Mouse (Mus musculus): ENCODE data around the gene Ostf1. TPM values are rescaled to one million over a fixed set of nuclear protein-coding genes. Genes with fewer than 3 reads are reported as not detected.
A peak's percentile ranks its signal among the peaks of the same experiment; 100 is the strongest.

The Ostf1 gene
- polyA plus RNA-seq (2016; fragmentation: Nextera tagmentation; extraction: Ambion mirVana) = 45.3 and 46.5 TPM in 2 replicates

GRCm38 (mm10) chr19:18631644-18632219 lies at the start of gene Ostf1, which contains the start of gene Nmrk1:
Gene Ostf1 (minus strand): TSS chr19:18631823.
Gene Nmrk1 (plus strand): TSS chr19:18631950.
- Histone ChIP-seq H3K4me2 (replicated peaks) (peak within 1 kb of the TSS; percentile 85), H3K9ac (peak within 1 kb of the TSS; percentile 71), H3K27ac (peak within 1 kb of the TSS; percentile 72), H3K36me3 (no peaks in the 10 kb centered on the region), H3K4me3 (peak within 1 kb of the TSS; percentile 81), H3K4me1 (peaks cover 6% of the 10 kb centered on the region), H3K27me3 (no peaks in the 10 kb centered on the region), H3K9me3 (replicated peaks) (no peaks in the 10 kb centered on the region)
- peak; percentile 99 for ATAC-seq (ENCODE audit: low FRiP score)
- under 1% methylated on average over 51 of the region's 51 CpGs for WGBS

GRCm38 (mm10) chr19:18673116-18673515 lies 41.5 kb upstream of the Ostf1 start:
- no peaks in the 10 kb centered on the region for H3K36me3 ChIP-seq
- WGBS = 12% methylated on average over 4 of the region's 4 CpGs
- no peaks in the 10 kb centered on the region for H3K27me3 ChIP-seq
- no peak overlapping the region for H3K27ac ChIP-seq
- peaks cover 21% of the 10 kb centered on the region for H3K4me1 ChIP-seq
- ATAC-seq (ENCODE audit: low FRiP score) = no peak
- H3K9me3 ChIP-seq (replicated peaks) = no peaks in the 10 kb centered on the region
- 0 out of 2 replicates have a peak overlapping the region, but pooled peaks have one; percentile 35 for H3K9ac ChIP-seq
- H3K4me3 ChIP-seq = no peak overlapping the region
- H3K4me2 ChIP-seq (replicated peaks) = peak overlapping the region; percentile 70; the same call in 1 of the 2 replicates

GRCm38 (mm10) chr19:18672498-18672897 lies 40.9 kb upstream of the Ostf1 start:
- WGBS = 50% methylated on average over 3 of the region's 3 CpGs

GRCm38 (mm10) chr19:18671056-18671741 lies 39.6 kb upstream of the Ostf1 start:
- H3K27ac ChIP-seq = peak overlapping the region; percentile 65
- no peaks in the 10 kb centered on the region for H3K9me3 ChIP-seq (replicated peaks)

More at GRCm38 (mm10) chr19:18672498-18672897, 40.9 kb upstream of the Ostf1 start:
- H3K36me3 ChIP-seq = no peaks in the 10 kb centered on the region
- H3K27ac ChIP-seq = no peak overlapping the region
- no peaks in the 10 kb centered on the region for H3K9me3 ChIP-seq (replicated peaks)
- peaks cover 21% of the 10 kb centered on the region for H3K4me1 ChIP-seq
- no peak for ATAC-seq (ENCODE audit: low FRiP score)
- no peak overlapping the region for H3K4me3 ChIP-seq
- no peak overlapping the region for H3K9ac ChIP-seq
- H3K27me3 ChIP-seq = no peaks in the 10 kb centered on the region
- H3K4me2 ChIP-seq (replicated peaks) = peak overlapping the region; percentile 70

GRCm38 (mm10) chr19:18670608-18671007 lies 39.0 kb upstream of the Ostf1 start, which contains the start of gene Carnmt1:
Gene Carnmt1 (plus strand): TSS chr19:18670764.
- H3K9ac ChIP-seq = peak within 1 kb of the TSS; percentile 77
- WGBS = 0% methylated on average over 36 of the region's 58 CpGs
- H3K4me1 ChIP-seq = peaks cover 21% of the 10 kb centered on the region
- no peaks in the 10 kb centered on the region for H3K9me3 ChIP-seq (replicated peaks)
- no peaks in the 10 kb centered on the region for H3K36me3 ChIP-seq
- H3K4me3 ChIP-seq = peak within 1 kb of the TSS; percentile 81
- H3K27me3 ChIP-seq = no peaks in the 10 kb centered on the region
- peak within 1 kb of the TSS; percentile 65 for H3K27ac ChIP-seq
- ATAC-seq (ENCODE audit: low FRiP score) = peak; percentile 99
- peak within 1 kb of the TSS; percentile 70 for H3K4me2 ChIP-seq (replicated peaks)

More at GRCm38 (mm10) chr19:18671056-18671741, 39.6 kb upstream of the Ostf1 start:
- Histone ChIP-seq H3K4me3 (peak overlapping the region; percentile 81), H3K36me3 (no peaks in the 10 kb centered on the region), H3K9ac (peak overlapping the region; percentile 77), H3K4me2 (replicated peaks) (peak overlapping the region; percentile 70), H3K27me3 (no peaks in the 10 kb centered on the region), H3K4me1 (peaks cover 21% of the 10 kb centered on the region)
- WGBS = under 1% methylated on average over 61 of the region's 64 CpGs
- peak; percentile 84 for ATAC-seq (ENCODE audit: low FRiP score)

GRCm38 (mm10) chr19:18669551-18669950 lies 37.9 kb upstream of the Ostf1 start:
- Histone ChIP-seq H3K4me2 (replicated peaks) (no peak overlapping the region), H3K36me3 (no peaks in the 10 kb centered on the region), H3K27me3 (no peaks in the 10 kb centered on the region), H3K9ac (no peak overlapping the region), H3K27ac (no peak overlapping the region), H3K4me1 (peaks cover 21% of the 10 kb centered on the region), H3K9me3 (replicated peaks) (no peaks in the 10 kb centered on the region), H3K4me3 (no peak overlapping the region)
- 96% methylated on average over 7 of the region's 7 CpGs for WGBS
- no peak for ATAC-seq (ENCODE audit: low FRiP score)

GRCm38 (mm10) chr19:18666966-18667365 lies 35.3 kb upstream of the Ostf1 start:
- H3K27ac ChIP-seq = no peak overlapping the region
- H3K4me2 ChIP-seq (replicated peaks) = no peak overlapping the region
- 73% methylated on average over 7 of the region's 7 CpGs for WGBS
- no peaks in the 10 kb centered on the region for H3K36me3 ChIP-seq
- H3K9me3 ChIP-seq (replicated peaks) = no peaks in the 10 kb centered on the region
- H3K4me3 ChIP-seq = no peak overlapping the region
- H3K9ac ChIP-seq = no peak overlapping the region
- no peak for ATAC-seq (ENCODE audit: low FRiP score)
- no peaks in the 10 kb centered on the region for H3K27me3 ChIP-seq
- H3K4me1 ChIP-seq = peaks cover 5% of the 10 kb centered on the region

- 74% methylated on average over 2 of the region's 2 CpGs for WGBS
- Histone ChIP-seq H3K27me3 (no peaks in the 10 kb centered on the region), H3K9ac (no peak overlapping the region), H3K36me3 (no peaks in the 10 kb centered on the region), H3K4me2 (replicated peaks) (no peak overlapping the region), H3K4me3 (no peak overlapping the region), H3K27ac (no peak overlapping the region), H3K9me3 (replicated peaks) (no peaks in the 10 kb centered on the region), H3K4me1 (no peaks in the 10 kb centered on the region)
- ATAC-seq (ENCODE audit: low FRiP score) = no peak
Observed at GRCm38 (mm10) chr19:18663904-18664303, 32.3 kb upstream of the Ostf1 start.

GRCm38 (mm10) chr19:18661683-18662082 lies 30.1 kb upstream of the Ostf1 start:
- H3K27ac ChIP-seq = no peak overlapping the region
- no peaks in the 10 kb centered on the region for H3K27me3 ChIP-seq
- no peak for ATAC-seq (ENCODE audit: low FRiP score)
- H3K4me2 ChIP-seq (replicated peaks) = no peak overlapping the region
- H3K9ac ChIP-seq = no peak overlapping the region
- H3K36me3 ChIP-seq = no peaks in the 10 kb centered on the region
- no peaks in the 10 kb centered on the region for H3K9me3 ChIP-seq (replicated peaks)
- H3K4me1 ChIP-seq = no peaks in the 10 kb centered on the region
- WGBS = 53% methylated on average over 1 of the region's 1 CpGs
- H3K4me3 ChIP-seq = no peak overlapping the region

- Histone ChIP-seq H3K27ac (no peak overlapping the region), H3K9ac (no peak overlapping the region), H3K36me3 (no peaks in the 10 kb centered on the region), H3K9me3 (replicated peaks) (no peaks in the 10 kb centered on the region), H3K4me1 (no peaks in the 10 kb centered on the region), H3K4me3 (no peak overlapping the region), H3K27me3 (no peaks in the 10 kb centered on the region), H3K4me2 (replicated peaks) (no peak overlapping the region)
- 87% methylated on average over 3 of the region's 3 CpGs for WGBS
- no peak for ATAC-seq (ENCODE audit: low FRiP score)
Observed at GRCm38 (mm10) chr19:18660466-18660865, 28.8 kb upstream of the Ostf1 start.

GRCm38 (mm10) chr19:18659349-18659748 lies 27.7 kb upstream of the Ostf1 start:
- Histone ChIP-seq H3K9me3 (replicated peaks) (no peaks in the 10 kb centered on the region), H3K4me1 (no peaks in the 10 kb centered on the region), H3K4me3 (no peak overlapping the region), H3K4me2 (replicated peaks) (no peak overlapping the region), H3K27ac (no peak overlapping the region), H3K36me3 (no peaks in the 10 kb centered on the region), H3K27me3 (no peaks in the 10 kb centered on the region), H3K9ac (no peak overlapping the region)
- ATAC-seq (ENCODE audit: low FRiP score) = no peak
- WGBS = no CpG with 5 or more reads among the region's 1 CpGs

- Histone ChIP-seq H3K4me1 (no peaks in the 10 kb centered on the region), H3K4me2 (replicated peaks) (no peak overlapping the region), H3K27me3 (no peaks in the 10 kb centered on the region), H3K27ac (no peak overlapping the region), H3K36me3 (no peaks in the 10 kb centered on the region), H3K9ac (no peak overlapping the region), H3K4me3 (no peak overlapping the region), H3K9me3 (replicated peaks) (no peaks in the 10 kb centered on the region)
- ATAC-seq (ENCODE audit: low FRiP score) = no peak
- WGBS = 68% methylated on average over 4 of the region's 4 CpGs
Observed at GRCm38 (mm10) chr19:18658473-18658872, 26.9 kb upstream of the Ostf1 start.
